Mouse (Mus musculus): ENCODE results near the gene Med11. TPM values are rescaled to one million over a fixed set of nuclear protein-coding genes. Genes with fewer than 3 reads are reported as not detected.
"Not testable (repeated sequence)": the region's sequence is repeated elsewhere in the genome, so short reads cannot be mapped to it uniquely, and the experiment has no call there.

Gene Med11
- polyA plus RNA-seq (2015; fragmentation: Nextera tagmentation; extraction: Ambion mirVana), result 19.5 and 24.2 TPM in 2 replicates

DNA sequence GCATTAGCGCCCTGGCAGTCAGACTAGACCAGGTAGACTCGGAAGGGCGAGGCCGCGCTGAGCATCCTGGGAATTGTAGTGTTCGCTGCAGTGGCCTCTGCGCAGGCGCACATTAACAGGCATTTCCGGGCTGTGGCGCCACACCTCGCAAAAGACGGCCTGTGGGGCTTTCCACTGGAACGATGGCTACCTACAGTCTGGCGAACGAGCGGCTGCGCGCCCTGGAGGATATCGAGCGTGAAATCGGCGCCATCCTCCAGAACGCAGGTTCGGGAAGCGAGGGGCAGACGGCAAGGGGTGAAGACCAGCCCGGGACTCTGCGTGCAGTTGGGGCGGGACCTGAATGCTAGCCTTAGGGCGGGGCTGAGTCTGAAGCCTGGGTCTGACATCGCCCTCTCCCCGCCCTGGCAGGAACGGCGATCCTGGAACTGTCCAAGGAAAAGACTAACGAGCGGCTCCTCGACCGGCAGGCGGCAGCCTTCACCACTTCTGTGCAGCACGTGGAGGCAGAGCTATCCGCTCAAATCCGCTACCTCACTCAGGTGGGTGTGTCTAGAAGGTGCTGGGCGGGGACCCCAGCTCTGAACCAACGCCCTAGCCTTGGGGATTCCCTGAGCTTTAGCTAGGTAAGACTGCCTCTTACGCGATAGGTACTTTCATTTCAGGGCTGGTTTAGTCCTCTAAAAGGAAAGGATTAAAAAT, at the start of gene Med11:
Gene Med11, plus strand, starts transcription at position 123 of the 702 bp plus-strand sequence.
- peak within 1 kb of the TSS; percentile 65 for H3K4me3 ChIP-seq
- peak within 1 kb of the TSS; percentile 74 for H3K9ac ChIP-seq
- H3K4me1 ChIP-seq (replicated peaks), result peaks cover 13% of the 10 kb centered on the region
- WGBS, result under 1% methylated on average over 46 of the region's 46 CpGs
- no peaks in the 10 kb centered on the region for H3K27me3 ChIP-seq
- ATAC-seq (replicated peaks; ENCODE audit: insufficient number of reproducible peaks, insufficient read depth, low FRiP score, low read depth), result peak; percentile 99
- H3K27ac ChIP-seq, result peak within 1 kb of the TSS; percentile 96
- H3K36me3 ChIP-seq, result 0 out of 2 replicates have a peak, but pooled peaks cover 3% of the 10 kb centered on the region
- H3K4me2 ChIP-seq, result peak within 1 kb of the TSS; percentile 78
- H3K9me3 ChIP-seq (replicated peaks), result no peaks in the 10 kb centered on the region

DNA sequence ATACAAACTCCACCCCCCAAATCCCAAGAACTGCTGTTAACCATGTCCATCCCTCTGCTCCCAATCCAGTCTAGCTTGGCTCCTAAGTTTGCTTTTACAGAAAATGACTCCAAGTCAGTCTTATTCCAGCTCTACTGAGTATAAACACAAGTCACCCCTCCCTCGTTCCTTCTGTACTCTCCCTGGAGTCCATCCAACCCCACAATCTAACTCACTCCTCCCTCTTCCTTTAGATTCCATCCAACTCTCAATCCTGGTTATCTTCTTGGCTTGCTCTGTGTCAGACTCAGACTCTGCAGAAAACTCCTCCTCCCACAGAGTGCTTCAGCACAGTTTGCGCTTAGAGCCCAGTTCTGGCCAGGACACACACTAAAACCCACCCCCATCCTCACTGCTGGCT, 48.1 kb upstream of the Med11 start:
- Histone ChIP-seq H3K4me1 (replicated peaks) (peaks cover 17% of the 10 kb centered on the region), H3K9me3 (replicated peaks) (no peaks in the 10 kb centered on the region), H3K4me3 (no peak overlapping the region), H3K4me2 (0 out of 2 replicates have a peak overlapping the region, but pooled peaks have one; percentile 6), H3K9ac (no peak overlapping the region), H3K27ac (peak overlapping the region; percentile 68), H3K27me3 (no peaks in the 10 kb centered on the region), H3K36me3 (peaks cover 34% of the 10 kb centered on the region)
- 48% methylated on average over 2 of the region's 2 CpGs for WGBS
- ATAC-seq (replicated peaks; ENCODE audit: insufficient number of reproducible peaks, insufficient read depth, low FRiP score, low read depth), result peak; percentile 84

DNA sequence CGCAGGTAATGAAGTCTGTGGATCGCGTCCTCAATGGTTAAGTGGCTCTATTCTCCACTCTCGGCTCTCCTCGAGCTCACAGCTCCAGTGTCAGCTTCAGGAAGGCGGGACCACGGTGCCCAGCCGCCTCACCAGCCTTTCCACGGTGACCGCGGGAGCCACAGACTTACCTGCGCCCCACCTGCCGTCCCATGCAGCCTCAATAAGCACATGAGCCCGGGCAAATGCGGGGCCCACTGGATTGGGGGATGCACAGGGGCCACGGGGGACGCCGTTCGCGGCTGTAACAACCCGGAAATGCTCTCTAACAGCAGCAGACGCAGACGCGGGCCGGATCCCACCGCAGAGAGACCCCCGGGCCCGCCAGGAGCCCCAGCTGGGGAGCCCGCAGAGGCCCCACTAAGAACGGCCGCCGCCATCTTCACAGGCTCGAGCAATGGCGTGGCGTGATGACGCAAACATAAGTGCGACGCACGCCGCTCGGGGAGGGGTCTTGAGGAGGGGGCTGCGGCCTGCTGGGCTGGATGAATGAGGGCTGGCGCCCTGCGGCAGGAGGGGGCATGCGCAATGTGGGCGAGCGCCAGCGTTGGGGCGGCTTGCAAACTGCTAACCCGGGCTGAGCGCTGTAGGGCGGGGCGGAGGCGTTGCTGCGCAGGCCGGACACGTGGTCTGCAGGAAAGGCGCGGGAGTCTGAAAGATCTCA, 42.0 kb upstream of the Med11 start, which contains the start of gene Pelp1:
Gene Pelp1, minus strand, starts transcription at position 438 of the 703 bp plus-strand sequence.
- H3K27ac ChIP-seq, result peak within 1 kb of the TSS; percentile 76
- ATAC-seq (replicated peaks; ENCODE audit: insufficient number of reproducible peaks, insufficient read depth, low FRiP score, low read depth), result peak; percentile 97

DNA sequence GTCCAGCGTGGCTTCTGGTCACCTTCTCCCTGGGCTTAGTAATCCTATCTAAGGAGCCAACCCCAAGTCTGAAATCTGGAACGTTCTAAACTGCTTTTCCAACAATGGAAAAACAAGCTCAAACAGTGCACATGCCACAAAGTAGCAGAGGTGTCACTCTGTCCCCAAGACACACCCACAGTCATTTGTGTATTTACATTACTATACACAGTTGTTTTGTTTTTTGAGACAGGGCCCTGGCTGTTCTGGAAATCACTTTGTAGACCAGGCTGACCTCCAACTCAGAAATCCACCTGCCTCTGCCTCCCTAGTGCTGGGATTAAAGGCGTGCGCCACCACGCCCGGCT, 41.4 kb upstream of the Med11 start:
- ATAC-seq (replicated peaks; ENCODE audit: insufficient number of reproducible peaks, insufficient read depth, low FRiP score, low read depth), result no peak
- Histone ChIP-seq H3K27ac (peak overlapping the region; percentile 76), H3K4me2 (peak overlapping the region; percentile 84), H3K9me3 (replicated peaks) (no peaks in the 10 kb centered on the region), H3K36me3 (peaks cover 5% of the 10 kb centered on the region; the same call in 1 of the 2 replicates), H3K27me3 (0 out of 2 replicates have a peak, but pooled peaks cover 3% of the 10 kb centered on the region), H3K9ac (peak overlapping the region; percentile 96), H3K4me3 (peak overlapping the region; percentile 73), H3K4me1 (replicated peaks) (peaks cover 18% of the 10 kb centered on the region)
- WGBS, result 57% methylated on average over 6 of the region's 6 CpGs

More for the DNA sequence above, 42.0 kb upstream of the Med11 start, which contains the start of gene Pelp1:
- no peaks in the 10 kb centered on the region for H3K9me3 ChIP-seq (replicated peaks)
- peak within 1 kb of the TSS; percentile 84 for H3K4me2 ChIP-seq
- peaks cover 8% of the 10 kb centered on the region; the same call in 1 of the 2 replicates for H3K36me3 ChIP-seq
- peak within 1 kb of the TSS; percentile 73 for H3K4me3 ChIP-seq
- peak within 1 kb of the TSS; percentile 96 for H3K9ac ChIP-seq
- WGBS, result under 1% methylated on average over 59 of the region's 59 CpGs
- 0 out of 2 replicates have a peak, but pooled peaks cover 1% of the 10 kb centered on the region for H3K27me3 ChIP-seq
- peaks cover 18% of the 10 kb centered on the region for H3K4me1 ChIP-seq (replicated peaks)

DNA sequence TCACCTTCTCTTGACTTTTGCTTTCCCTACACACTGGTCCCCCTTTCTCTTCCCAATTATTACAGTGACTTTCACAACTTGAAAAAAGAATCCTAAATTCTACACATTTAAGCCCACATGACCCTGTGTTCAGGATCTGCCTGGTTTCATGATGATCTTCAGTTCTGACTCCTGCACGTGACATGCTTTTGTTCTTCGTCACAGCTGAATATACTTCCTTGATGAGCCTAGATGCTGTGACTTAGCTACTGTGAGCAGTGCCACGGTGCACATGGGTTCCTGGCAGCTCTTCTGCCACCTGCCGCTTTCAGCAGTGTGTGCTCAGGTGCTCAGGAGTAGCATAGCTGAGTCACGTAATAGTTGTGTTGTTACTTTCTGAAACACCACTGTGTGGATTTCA, 39.1 kb upstream of the Med11 start:
- Histone ChIP-seq H3K27ac (no peak overlapping the region), H3K9me3 (replicated peaks) (no peaks in the 10 kb centered on the region), H3K27me3 (0 out of 2 replicates have a peak, but pooled peaks cover 3% of the 10 kb centered on the region), H3K36me3 (no peaks in the 10 kb centered on the region), H3K4me1 (replicated peaks) (peaks cover 18% of the 10 kb centered on the region), H3K4me2 (no peak overlapping the region), H3K4me3 (no peak overlapping the region), H3K9ac (no peak overlapping the region)
- WGBS, result 70% methylated on average over 5 of the region's 5 CpGs
- ATAC-seq (replicated peaks; ENCODE audit: insufficient number of reproducible peaks, insufficient read depth, low FRiP score, low read depth), result no peak

DNA sequence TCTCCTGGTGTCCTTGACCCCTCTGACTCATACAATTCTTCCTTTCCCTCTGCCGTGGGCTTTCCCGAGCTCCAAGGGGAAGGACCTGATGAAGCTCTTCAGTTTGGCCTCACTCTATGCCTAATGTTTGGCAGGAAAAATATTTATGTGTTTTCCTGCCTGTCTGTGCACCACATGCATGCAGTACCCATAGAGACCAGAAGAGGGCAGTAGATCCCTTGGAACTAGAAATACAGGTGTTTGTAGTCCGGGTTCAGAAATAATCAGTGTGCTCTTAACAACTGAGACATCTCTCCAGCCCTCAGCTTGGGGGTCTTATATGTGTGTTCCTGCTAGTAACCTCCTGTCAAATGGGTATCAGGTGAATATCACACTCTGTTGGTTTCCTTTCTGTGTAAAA, 37.8 kb upstream of the Med11 start:
- Histone ChIP-seq H3K4me2 (no peak overlapping the region), H3K27ac (no peak overlapping the region), H3K36me3 (no peaks in the 10 kb centered on the region), H3K27me3 (0 out of 2 replicates have a peak, but pooled peaks cover 3% of the 10 kb centered on the region), H3K4me1 (replicated peaks) (peaks cover 9% of the 10 kb centered on the region), H3K9ac (no peak overlapping the region), H3K4me3 (no peak overlapping the region), H3K9me3 (replicated peaks) (no peaks in the 10 kb centered on the region)
- no peak for ATAC-seq (replicated peaks; ENCODE audit: insufficient number of reproducible peaks, insufficient read depth, low FRiP score, low read depth)
- WGBS, result 9% methylated on average over 3 of the region's 3 CpGs

DNA sequence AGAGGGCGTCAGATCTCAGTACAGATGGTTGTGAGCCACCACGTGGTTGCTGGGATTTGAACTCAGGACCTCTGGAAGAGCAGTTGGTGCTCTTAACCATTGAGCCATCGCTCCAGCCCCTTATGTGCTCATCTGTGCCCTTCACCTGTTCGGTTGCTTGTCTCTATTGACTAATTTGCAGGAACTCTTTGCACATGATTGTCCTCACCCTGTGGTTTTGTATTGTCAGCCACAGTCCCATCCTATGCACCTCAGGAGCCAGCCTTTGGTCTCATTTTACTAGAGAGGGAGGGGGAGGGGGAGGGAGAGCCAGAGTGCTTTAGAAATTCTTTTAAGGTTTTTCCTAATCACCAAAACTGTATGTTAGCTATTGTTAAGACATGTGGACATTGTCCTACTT, 33.5 kb upstream of the Med11 start:
- no peak for ATAC-seq (replicated peaks; ENCODE audit: insufficient number of reproducible peaks, insufficient read depth, low FRiP score, low read depth)
- H3K4me1 ChIP-seq (replicated peaks), result no peaks in the 10 kb centered on the region
- H3K36me3 ChIP-seq, result no peaks in the 10 kb centered on the region
- no peak overlapping the region for H3K4me2 ChIP-seq
- 53% methylated on average over 4 of the region's 4 CpGs for WGBS
- H3K27me3 ChIP-seq, result 0 out of 2 replicates have a peak, but pooled peaks cover 3% of the 10 kb centered on the region
- H3K4me3 ChIP-seq, result no peak overlapping the region
- no peak overlapping the region for H3K9ac ChIP-seq
- H3K27ac ChIP-seq, result no peak overlapping the region
- H3K9me3 ChIP-seq (replicated peaks), result no peaks in the 10 kb centered on the region

DNA sequence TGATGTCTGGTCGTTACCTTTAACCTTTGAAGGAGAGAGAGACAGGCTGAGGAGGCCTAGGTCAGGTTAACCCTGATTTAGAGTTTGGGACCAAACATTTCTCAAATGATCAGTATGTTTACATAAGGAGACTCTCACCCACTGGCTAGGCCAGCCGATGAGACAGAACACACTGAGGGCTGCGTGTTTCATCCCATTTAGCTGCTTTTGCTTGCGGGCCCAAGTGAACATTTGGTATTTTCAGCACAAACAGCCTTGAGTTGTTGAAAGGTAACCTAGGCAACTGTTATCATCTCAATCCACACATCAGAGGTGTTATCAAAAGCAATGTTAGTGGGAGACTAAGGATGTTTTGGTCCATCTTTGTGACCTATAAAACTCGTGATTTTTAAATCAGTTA, 32.2 kb upstream of the Med11 start:
- Histone ChIP-seq H3K27me3 (0 out of 2 replicates have a peak, but pooled peaks cover 3% of the 10 kb centered on the region), H3K9me3 (replicated peaks) (no peaks in the 10 kb centered on the region), H3K9ac (no peak overlapping the region), H3K4me2 (no peak overlapping the region), H3K27ac (no peak overlapping the region), H3K36me3 (no peaks in the 10 kb centered on the region), H3K4me3 (no peak overlapping the region), H3K4me1 (replicated peaks) (no peaks in the 10 kb centered on the region)
- no peak for ATAC-seq (replicated peaks; ENCODE audit: insufficient number of reproducible peaks, insufficient read depth, low FRiP score, low read depth)
- 34% methylated on average over 5 of the region's 5 CpGs for WGBS

DNA sequence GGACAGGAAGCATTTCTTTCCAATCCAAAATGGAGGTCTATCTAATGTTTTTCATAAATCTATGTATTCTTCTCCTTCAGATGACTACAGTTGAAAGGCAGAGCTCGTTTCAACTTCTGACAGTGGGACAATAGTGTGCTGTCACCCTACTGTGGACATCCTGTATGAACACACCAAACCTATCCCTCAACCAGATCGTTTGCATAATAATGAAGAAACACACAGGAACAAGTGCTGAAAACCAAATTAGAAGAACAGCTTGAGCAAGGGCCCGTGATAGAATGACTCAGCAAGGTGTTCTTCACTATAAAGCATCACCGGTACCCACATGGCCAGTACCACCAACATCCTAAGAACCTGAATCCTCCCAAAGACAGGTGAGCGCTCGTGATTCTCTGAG, 25.1 kb upstream of the Med11 start:
- 67% methylated on average over 6 of the region's 6 CpGs for WGBS
- not testable (repeated sequence) for H3K36me3 ChIP-seq; H3K9ac ChIP-seq; H3K27ac ChIP-seq; ATAC-seq (replicated peaks; ENCODE audit: insufficient number of reproducible peaks, insufficient read depth, low FRiP score, low read depth); H3K9me3 ChIP-seq (replicated peaks); H3K4me3 ChIP-seq; H3K4me2 ChIP-seq; H3K4me1 ChIP-seq (replicated peaks); H3K27me3 ChIP-seq

DNA sequence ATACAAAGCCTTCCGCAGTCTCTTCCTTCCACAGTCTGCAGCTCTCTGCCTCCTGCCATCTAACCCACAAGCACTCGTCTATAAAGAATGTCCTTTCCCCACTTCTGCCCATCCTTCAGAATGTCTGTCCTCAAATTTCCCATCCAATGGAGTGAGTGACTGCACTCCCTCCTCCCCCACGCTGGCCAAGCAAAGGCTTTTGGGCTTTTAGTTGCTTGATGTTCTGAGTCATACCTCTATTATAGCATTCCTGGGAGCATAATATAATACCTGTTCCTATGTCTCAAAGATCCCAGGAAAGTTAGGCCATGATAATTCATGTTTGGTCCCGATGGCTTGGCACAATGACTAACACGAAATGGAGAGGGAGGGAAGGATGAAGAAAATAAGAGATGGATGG, 20.1 kb upstream of the Med11 start:
- Histone ChIP-seq H3K27ac (peak overlapping the region; percentile 74; the same call in 1 of the 2 replicates), H3K9ac (no peak overlapping the region), H3K4me1 (replicated peaks) (peaks cover 15% of the 10 kb centered on the region), H3K27me3 (no peaks in the 10 kb centered on the region), H3K4me2 (peak overlapping the region; percentile 92), H3K36me3 (peaks cover 3% of the 10 kb centered on the region; the same call in 1 of the 2 replicates), H3K9me3 (replicated peaks) (no peaks in the 10 kb centered on the region), H3K4me3 (no peak overlapping the region; the same call in 1 of the 2 replicates)
- 33% methylated on average over 5 of the region's 5 CpGs for WGBS
- no peak for ATAC-seq (replicated peaks; ENCODE audit: insufficient number of reproducible peaks, insufficient read depth, low FRiP score, low read depth)

Measured in heart, embryonic 15.5 days (tissue).